Mouse (Mus musculus) forebrain, embryonic 15.5 days (tissue): Measurements from ENCODE around the gene Utrn. TPM values are rescaled to one million over a fixed set of nuclear protein-coding genes. Genes with fewer than 3 reads are reported as not detected.

Experiments
- ATAC-seq: fragments of 200-750 bp; cut with Nextera tagmentation; replicated peaks from 2 replicates; pipeline ENCODE4 v1.8.0; 2017; ENCODE audit warnings: mild to moderate bottlenecking, moderate TSS enrichment, moderate library complexity
- H3K27ac ChIP-seq: fragments of 300-500 bp; sonication (generic); replicated peaks from 2 replicates; pipeline ENCODE4 v1.5.1; 2015; ENCODE audit warnings: mild to moderate bottlenecking, inconsistent platforms
- H3K27me3 ChIP-seq: fragments of 300-500 bp; sonication (generic); 2 replicates; pipeline ENCODE4 v1.6.1; 2015; ENCODE audit warnings: inconsistent platforms
- H3K36me3 ChIP-seq: fragments of 300-500 bp; sonication (generic); 2 replicates; pipeline ENCODE4 v1.6.1; 2015; ENCODE audit warnings: mild to moderate bottlenecking, inconsistent platforms
- H3K4me1 ChIP-seq: fragments of 300-500 bp; sonication (generic); 2 replicates; pipeline ENCODE4 v1.6.1; 2015; ENCODE audit warnings: inconsistent platforms
- H3K4me2 ChIP-seq: fragments of 300-500 bp; sonication (generic); replicated peaks from 2 replicates; pipeline ENCODE4 v1.6.1; 2015; ENCODE audit warnings: mild to moderate bottlenecking, inconsistent platforms
- H3K4me3 ChIP-seq: fragments of 300-500 bp; sonication (generic); 2 replicates; pipeline ENCODE4 v1.5.1; 2015; ENCODE audit warnings: mild to moderate bottlenecking, inconsistent platforms
- H3K9ac ChIP-seq: fragments of 300-500 bp; sonication (generic); replicated peaks from 2 replicates; pipeline ENCODE4 v1.6.1; 2015; ENCODE audit warnings: mild to moderate bottlenecking, inconsistent platforms
- H3K9me3 ChIP-seq: fragments of 300-500 bp; sonication (generic); 2 replicates; pipeline ENCODE4 v1.6.1; 2016; ENCODE audit warnings: inconsistent platforms
- WGBS: fragments of 180-500 bp; shearing (Covaris S2); methylation state at CpG from one replicate; pipeline ENCODE4 v1.1.7; 2015; ENCODE audit warnings: mixed read lengths; 5-methylcytosine and 5-hydroxymethylcytosine counted together
- polyA plus RNA-seq: library from polyadenylated mRNA; unstranded; fragments of >200 nt; fragmentation: Nextera tagmentation; extraction: Ambion mirVana; gene quantifications from 2 replicates; pipeline ENCODE4 v1.2.1, GENCODE M21; 2015

Gene Utrn
- polyA plus RNA-seq, 1 experiment from 2014 or later = 17.8 TPM

DNA sequence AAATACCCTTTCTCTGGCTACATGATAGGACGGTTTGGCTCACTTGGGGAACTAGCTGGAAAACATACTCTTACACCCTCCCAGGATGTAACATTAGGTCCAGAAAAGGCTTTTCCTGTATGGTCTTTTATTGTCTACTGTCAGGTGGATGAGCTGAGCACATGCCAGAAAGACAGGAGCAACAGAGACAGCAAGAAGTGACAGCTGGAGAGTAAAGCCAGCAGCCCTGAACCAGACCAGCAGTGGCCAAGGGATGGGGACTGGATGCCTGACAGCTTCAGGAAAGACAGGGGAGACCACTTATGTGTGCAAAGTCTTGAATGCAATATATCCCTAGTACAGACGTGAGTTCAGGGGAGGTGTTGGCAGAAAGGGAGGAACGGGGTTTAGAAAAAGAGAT, 151.8 kb downstream of the Utrn start:
- Histone ChIP-seq H3K9me3 (no peaks in the 10 kb centered on the region), H3K36me3 (no peaks in the 10 kb centered on the region), H3K9ac (no peak overlapping the region), H3K27me3 (no peaks in the 10 kb centered on the region), H3K4me3 (no peak overlapping the region), H3K27ac (no peak overlapping the region), H3K4me2 (no peak overlapping the region), H3K4me1 (no peaks in the 10 kb centered on the region)
- WGBS = 90% methylated on average over 3 of the region's 3 CpGs
- no peak for ATAC-seq

DNA sequence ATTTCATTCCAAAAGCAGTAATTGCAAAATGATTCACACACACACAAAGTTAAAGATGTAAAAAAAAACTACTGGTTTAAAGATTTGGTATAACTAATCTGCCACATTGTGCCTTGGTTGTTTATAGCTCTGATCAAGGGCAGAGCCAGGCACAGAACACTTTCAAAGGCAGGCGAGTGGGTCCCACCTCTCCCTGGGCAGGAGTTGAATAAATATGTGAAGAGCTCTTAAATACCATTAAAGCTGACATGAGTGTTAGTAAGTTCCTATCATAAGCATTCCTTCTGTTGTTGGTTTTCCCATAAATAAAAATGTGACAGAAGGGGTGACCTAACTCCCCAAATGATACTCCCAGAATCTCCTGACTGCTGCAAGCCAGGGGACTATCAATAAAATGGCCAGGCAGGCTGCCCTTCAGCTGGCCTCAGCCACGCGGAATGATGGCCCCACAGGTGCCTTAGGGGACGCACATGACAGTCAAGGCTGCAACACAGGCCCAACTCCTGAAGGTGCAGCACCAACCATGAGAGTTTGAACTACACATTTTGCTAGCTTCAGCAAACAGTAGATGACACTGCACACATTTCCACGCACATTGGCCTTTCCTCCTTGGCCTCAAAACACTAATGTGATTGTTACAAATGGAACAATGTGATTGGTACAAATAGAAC, 152.4 kb downstream of the Utrn start:
- Histone ChIP-seq H3K36me3 (no peaks in the 10 kb centered on the region), H3K27ac (no peak overlapping the region), H3K9me3 (no peaks in the 10 kb centered on the region), H3K9ac (no peak overlapping the region), H3K4me3 (no peak overlapping the region), H3K4me2 (no peak overlapping the region), H3K4me1 (no peaks in the 10 kb centered on the region), H3K27me3 (no peaks in the 10 kb centered on the region)
- no peak for ATAC-seq
- 85% methylated on average over 5 of the region's 5 CpGs for WGBS

DNA sequence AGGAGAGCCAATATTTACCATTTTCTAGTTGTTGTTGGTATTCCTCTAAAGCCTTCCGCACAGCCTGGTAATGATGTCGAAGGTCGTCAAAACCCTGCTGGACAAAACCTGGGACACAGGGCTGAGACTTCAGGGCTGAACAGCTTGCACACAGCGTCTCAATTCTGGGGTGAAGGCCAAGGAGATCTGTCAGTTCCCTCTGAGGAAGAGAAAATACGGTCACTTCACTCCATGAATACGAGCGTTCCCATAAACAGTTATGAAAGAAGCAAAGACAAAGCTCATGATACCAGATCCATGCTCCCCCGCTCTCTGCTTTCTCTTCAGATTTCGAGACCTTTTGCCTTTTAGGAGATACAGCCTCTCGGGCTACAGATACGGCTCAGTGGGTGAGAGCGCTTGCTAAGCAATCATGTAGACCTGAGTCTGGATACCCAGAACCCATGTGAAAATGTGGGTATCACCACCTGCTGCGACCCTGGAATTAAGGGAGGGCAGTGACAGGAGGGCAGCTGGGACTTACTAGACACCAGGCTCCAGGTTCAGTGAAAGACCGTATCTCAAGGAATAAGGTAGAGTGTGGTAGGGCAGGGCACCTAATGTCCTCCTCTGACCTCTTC, 155.8 kb downstream of the Utrn start:
- Histone ChIP-seq H3K4me3 (no peak overlapping the region), H3K9ac (no peak overlapping the region), H3K4me2 (no peak overlapping the region), H3K27ac (no peak overlapping the region), H3K36me3 (no peaks in the 10 kb centered on the region), H3K27me3 (no peaks in the 10 kb centered on the region), H3K4me1 (no peaks in the 10 kb centered on the region), H3K9me3 (no peaks in the 10 kb centered on the region)
- WGBS = 93% methylated on average over 14 of the region's 14 CpGs
- ATAC-seq = no peak

DNA sequence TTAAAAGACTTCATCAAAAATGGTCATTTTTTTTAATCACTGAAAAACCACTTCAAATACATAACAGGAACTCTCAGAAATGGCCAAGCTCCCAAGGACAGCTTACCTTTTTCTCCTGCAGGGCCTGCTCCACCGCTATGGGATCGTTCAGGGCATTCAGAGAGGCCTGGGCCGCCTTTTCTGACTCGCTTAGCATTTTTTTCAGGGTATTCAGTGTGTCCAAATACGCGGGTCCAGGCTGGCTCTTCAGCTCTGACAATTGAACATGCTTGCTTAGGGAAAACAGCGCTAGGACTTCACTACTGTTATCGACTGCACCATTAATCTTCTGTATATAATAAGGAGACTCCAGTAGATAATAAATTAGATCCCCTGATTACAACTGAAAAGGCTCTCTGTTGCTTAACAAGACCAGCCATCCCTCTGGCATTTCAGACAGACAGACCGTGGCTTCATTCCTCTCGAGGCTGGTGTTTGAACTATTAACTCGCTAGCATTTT, 157.8 kb downstream of the Utrn start:
- H3K36me3 ChIP-seq = no peaks in the 10 kb centered on the region
- no peak overlapping the region for H3K9ac ChIP-seq
- H3K4me1 ChIP-seq = no peaks in the 10 kb centered on the region
- ATAC-seq = no peak
- WGBS = 60% methylated on average over 11 of the region's 11 CpGs
- no peaks in the 10 kb centered on the region for H3K9me3 ChIP-seq
- no peaks in the 10 kb centered on the region for H3K27me3 ChIP-seq
- H3K27ac ChIP-seq = no peak overlapping the region
- H3K4me2 ChIP-seq = no peak overlapping the region
- no peak overlapping the region for H3K4me3 ChIP-seq

GRCm38 (mm10) chr10:12706516-12706915, 162.6 kb downstream of the Utrn start:
- Histone ChIP-seq H3K4me1 (no peaks in the 10 kb centered on the region), H3K36me3 (no peaks in the 10 kb centered on the region), H3K4me3 (no peak overlapping the region), H3K27ac (no peak overlapping the region), H3K9ac (no peak overlapping the region), H3K9me3 (no peaks in the 10 kb centered on the region), H3K27me3 (no peaks in the 10 kb centered on the region), H3K4me2 (no peak overlapping the region)
- no peak for ATAC-seq
- 91% methylated on average over 2 of the region's 2 CpGs for WGBS

- WGBS = 86% methylated on average over 1 of the region's 1 CpGs
- Histone ChIP-seq H3K4me1 (no peaks in the 10 kb centered on the region), H3K9ac (no peak overlapping the region), H3K27ac (no peak overlapping the region), H3K9me3 (no peaks in the 10 kb centered on the region), H3K4me2 (no peak overlapping the region), H3K4me3 (no peak overlapping the region), H3K36me3 (no peaks in the 10 kb centered on the region), H3K27me3 (no peaks in the 10 kb centered on the region)
- ATAC-seq = no peak
Measured at GRCm38 (mm10) chr10:12705990-12706389, 163.2 kb downstream of the Utrn start.

GRCm38 (mm10) chr10:12704290-12704689, 164.9 kb downstream of the Utrn start:
- Histone ChIP-seq H3K4me1 (no peaks in the 10 kb centered on the region), H3K9me3 (no peaks in the 10 kb centered on the region), H3K27me3 (no peaks in the 10 kb centered on the region), H3K27ac (no peak overlapping the region), H3K4me2 (no peak overlapping the region), H3K4me3 (no peak overlapping the region), H3K36me3 (no peaks in the 10 kb centered on the region), H3K9ac (no peak overlapping the region)
- ATAC-seq = no peak
- 61% methylated on average over 1 of the region's 1 CpGs for WGBS

- Histone ChIP-seq H3K4me1 (no peaks in the 10 kb centered on the region), H3K9me3 (no peaks in the 10 kb centered on the region), H3K4me2 (no peak overlapping the region), H3K36me3 (no peaks in the 10 kb centered on the region), H3K27me3 (no peaks in the 10 kb centered on the region), H3K4me3 (no peak overlapping the region), H3K9ac (no peak overlapping the region), H3K27ac (no peak overlapping the region)
- WGBS = 75% methylated on average over 3 of the region's 3 CpGs
- ATAC-seq = no peak
Measured at GRCm38 (mm10) chr10:12703526-12703925, 165.6 kb downstream of the Utrn start.

DNA sequence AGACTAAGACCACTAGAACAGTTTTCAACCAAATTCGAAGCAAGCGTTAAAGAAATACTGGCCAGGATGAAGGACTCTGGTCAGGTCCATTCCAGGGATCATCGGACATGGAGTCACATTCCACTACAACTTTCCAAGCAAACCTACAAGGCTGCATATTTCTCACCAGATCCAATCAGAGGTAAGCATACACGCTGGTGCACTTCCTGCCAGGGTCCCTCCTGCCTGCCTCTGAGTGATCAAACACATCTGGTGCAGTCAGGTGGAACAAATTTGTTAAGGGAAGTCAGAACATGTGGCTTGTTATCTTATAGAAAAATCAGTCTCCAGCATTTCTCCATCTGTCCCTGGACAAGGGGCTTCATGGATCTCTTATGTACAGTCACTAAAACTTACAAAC, 167.0 kb downstream of the Utrn start:
- 92% methylated on average over 4 of the region's 4 CpGs for WGBS
- no peak overlapping the region for H3K4me3 ChIP-seq
- no peaks in the 10 kb centered on the region for H3K4me1 ChIP-seq
- H3K9ac ChIP-seq = no peak overlapping the region
- ATAC-seq = no peak
- H3K27me3 ChIP-seq = no peaks in the 10 kb centered on the region
- H3K36me3 ChIP-seq = no peaks in the 10 kb centered on the region
- H3K27ac ChIP-seq = no peak overlapping the region
- no peaks in the 10 kb centered on the region for H3K9me3 ChIP-seq
- no peak overlapping the region for H3K4me2 ChIP-seq

GRCm38 (mm10) chr10:12701694-12702093, 167.5 kb downstream of the Utrn start:
- Histone ChIP-seq H3K27me3 (no peaks in the 10 kb centered on the region), H3K4me3 (no peak overlapping the region), H3K27ac (no peak overlapping the region), H3K36me3 (no peaks in the 10 kb centered on the region), H3K4me2 (no peak overlapping the region), H3K4me1 (no peaks in the 10 kb centered on the region), H3K9ac (no peak overlapping the region), H3K9me3 (no peaks in the 10 kb centered on the region)
- 74% methylated on average over 7 of the region's 7 CpGs for WGBS
- no peak for ATAC-seq

- Histone ChIP-seq H3K4me2 (no peak overlapping the region), H3K4me1 (no peaks in the 10 kb centered on the region), H3K9me3 (no peaks in the 10 kb centered on the region), H3K27ac (no peak overlapping the region), H3K36me3 (no peaks in the 10 kb centered on the region), H3K9ac (no peak overlapping the region), H3K4me3 (no peak overlapping the region), H3K27me3 (no peaks in the 10 kb centered on the region)
- no peak for ATAC-seq
- WGBS = 81% methylated on average over 3 of the region's 3 CpGs
Measured at GRCm38 (mm10) chr10:12700576-12700975, 168.6 kb downstream of the Utrn start.

GRCm38 (mm10) chr10:12697902-12698301, 171.3 kb downstream of the Utrn start:
- H3K4me1 ChIP-seq = no peaks in the 10 kb centered on the region
- H3K27me3 ChIP-seq = no peaks in the 10 kb centered on the region
- 96% methylated on average over 3 of the region's 3 CpGs for WGBS
- H3K27ac ChIP-seq = no peak overlapping the region
- ATAC-seq = no peak
- no peak overlapping the region for H3K4me3 ChIP-seq
- no peak overlapping the region for H3K4me2 ChIP-seq
- no peaks in the 10 kb centered on the region for H3K9me3 ChIP-seq
- H3K9ac ChIP-seq = no peak overlapping the region
- no peaks in the 10 kb centered on the region for H3K36me3 ChIP-seq

- no peak for ATAC-seq
- Histone ChIP-seq H3K9ac (no peak overlapping the region), H3K36me3 (no peaks in the 10 kb centered on the region), H3K27me3 (no peaks in the 10 kb centered on the region), H3K9me3 (no peaks in the 10 kb centered on the region), H3K4me3 (no peak overlapping the region), H3K4me1 (no peaks in the 10 kb centered on the region), H3K4me2 (no peak overlapping the region), H3K27ac (no peak overlapping the region)
- WGBS = 86% methylated on average over 6 of the region's 6 CpGs
Measured at GRCm38 (mm10) chr10:12696704-12697103, 172.5 kb downstream of the Utrn start.
